ENCODE assay signal across 9 mouse cellular contexts in the genomic region with DNA sequence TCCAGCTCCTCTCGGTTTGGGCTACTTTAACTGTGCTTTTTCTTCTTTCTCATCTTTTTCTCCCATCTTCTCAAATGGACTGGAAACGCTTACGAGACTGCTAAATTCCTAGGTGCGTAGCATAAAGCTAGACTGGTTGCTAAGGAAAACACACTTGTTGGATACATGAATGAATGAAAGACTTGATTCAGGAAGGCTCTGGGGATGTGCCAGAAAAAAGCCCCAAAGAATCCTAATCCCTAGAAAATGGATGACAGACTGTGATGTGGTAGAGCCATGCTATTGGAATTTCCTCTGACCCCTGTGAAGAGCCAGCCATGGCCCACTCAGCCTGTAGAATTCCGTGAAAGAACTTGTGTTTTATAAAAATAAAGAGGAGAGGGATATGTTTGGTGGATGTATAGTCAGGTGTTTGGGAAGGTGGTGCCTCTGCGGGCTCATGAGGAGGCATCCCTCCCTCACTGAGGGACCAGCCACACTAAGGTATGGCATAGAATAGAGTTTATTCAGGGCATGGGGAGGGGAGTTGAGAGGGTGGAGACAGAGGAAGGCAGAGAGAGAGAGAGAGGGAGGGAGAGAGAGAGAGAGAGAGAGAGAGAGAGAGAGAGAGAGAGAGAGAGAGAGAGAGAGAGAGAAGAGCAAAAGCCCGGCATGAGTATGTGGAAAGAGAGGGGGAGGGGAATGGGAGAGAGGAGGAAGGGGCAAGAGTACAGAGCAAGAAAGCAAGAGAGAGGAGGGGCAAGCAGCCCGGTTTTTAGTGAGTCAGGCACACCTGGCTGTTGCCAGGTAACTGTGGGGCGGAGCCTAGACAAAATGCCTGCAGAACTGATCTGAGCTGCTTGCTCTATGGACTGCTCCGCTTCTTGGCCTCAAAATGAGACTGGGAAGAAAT. TPM values are rescaled to one million over a fixed set of nuclear protein-coding genes. Genes with fewer than 3 reads are reported as not detected.
DNase-seq lines count a peak whose midpoint lies in the region; ATAC-seq and TF ChIP-seq lines count a peak whose summit lies in the region.
"Had no signal": no experiment of that assay in that cellular context is flagged by ENCODE, and none has a peak within 500 bp of the region (broad histone marks: within the 10 kb centered on the region; RNA-seq: fewer than 3 reads in every experiment).

No protein-coding gene starts in this region.

- 0 out of 2 replicates have a peak overlapping the region, but pooled peaks have one; percentile 26 for H3K4me2 ChIP-seq in intestine, embryonic 15.5 days (replicated peaks)
- no peak overlapping the region for H3K4me2 ChIP-seq in liver, embryonic 14.5 days (ENCODE audit: low read depth)

- H3K36me3 ChIP-seq in intestine, embryonic 15.5 days: no peaks in the 10 kb centered on the region
- no peaks in the 10 kb centered on the region for H3K36me3 ChIP-seq in liver, embryonic 14.5 days (replicated peaks; ENCODE audit: control insufficient read depth, insufficient read depth, low read depth)

- WGBS in intestine, embryonic 15.5 days: 41% methylated on average over 10 of the region's 10 CpGs
- 58% methylated on average over 10 of the region's 10 CpGs for WGBS in liver, embryonic 14.5 days (ENCODE audit: insufficient replicate concordance)

- peak; percentile 27 for DNase-seq in embryo, embryonic 10.5 days (ENCODE audit: low spot score)
- DNase-seq in embryo, embryonic 10 days (ENCODE audit: low spot score): no peak
- peak; percentile 73 for DNase-seq in Muller cell, postnatal 12 days (ENCODE audit: inconsistent ontology term)
- no peak for DNase-seq in liver, embryonic 14.5 days (ENCODE audit: low read depth in 3 of 3, low spot score in 3 of 3)
- DNase-seq in thymus, postnatal 36 days: no peak
- DNase-seq in gastrocnemius, postnatal 36 days: no peak
- DNase-seq in right cerebral cortex, adult 2 months (ENCODE audit: low spot score in 2 of 2): no peak
- DNase-seq: gastrocnemius, adult 2 months had no signal

- H3K9me3 ChIP-seq in intestine, embryonic 15.5 days: no peaks in the 10 kb centered on the region
- no peaks in the 10 kb centered on the region for H3K9me3 ChIP-seq in liver, embryonic 14.5 days (ENCODE audit: control insufficient read depth, low read length)

- no peak for TF ChIP-seq CTCF in liver, embryonic 14.5 days (IDR thresholded peaks at IDR 0.05; ENCODE audit: low read depth)

- peaks cover 6% of the 10 kb centered on the region; the same call in 1 of the 2 replicates for H3K4me1 ChIP-seq in intestine, embryonic 15.5 days (replicated peaks)
- H3K4me1 ChIP-seq in liver, embryonic 14.5 days (replicated peaks; ENCODE audit: control insufficient read depth in 2 of 2, insufficient read depth in 2 of 2, low read length in 1 of 2): peaks cover 46 to 57% of the 10 kb centered on the region in 2 experiments

- no peak overlapping the region for H3K9ac ChIP-seq in intestine, embryonic 15.5 days
- H3K9ac ChIP-seq in liver, embryonic 14.5 days (replicated peaks): no peak overlapping the region

- peak; percentile 85 for ATAC-seq in intestine, embryonic 15.5 days
- ATAC-seq in liver, embryonic 14.5 days (ENCODE audit: insufficient read depth): no peak

- no peak overlapping the region for H3K4me3 ChIP-seq in intestine, embryonic 15.5 days (replicated peaks)
- no peak overlapping the region for H3K4me3 ChIP-seq in liver, embryonic 14.5 days (ENCODE audit: insufficient read depth in 1 of 2, low read depth in 2 of 2, low read length in 2 of 2)
- H3K4me3 ChIP-seq: gastrocnemius, adult 2 months had no signal

- H3K27ac ChIP-seq in intestine, embryonic 15.5 days: no peak overlapping the region
- peak overlapping the region; percentile 61 for H3K27ac ChIP-seq in liver, embryonic 14.5 days
- H3K27ac ChIP-seq: gastrocnemius, adult 2 months had no signal

- TF ChIP-seq EP300 in liver, embryonic 14.5 days (IDR thresholded peaks at IDR 0.05; ENCODE audit: low read depth): no peak

- no peaks in the 10 kb centered on the region for H3K27me3 ChIP-seq in intestine, embryonic 15.5 days (replicated peaks)
- no peaks in the 10 kb centered on the region for H3K27me3 ChIP-seq in liver, embryonic 14.5 days (ENCODE audit: control insufficient read depth, insufficient read depth, low read length)

- intact Hi-C loops in gastrocnemius, postnatal 36 days (cut with DNase I): no loop called here

RNA-seq across cellular contexts. Expression of a gene that starts 8.2 kb away (rescaled TPM):
- 3.3 and 3.9 TPM in 2 replicates for polyA plus RNA-seq in intestine, embryonic 15.5 days (2015; fragmentation: Nextera tagmentation; extraction: Ambion mirVana)
- 5.2 and 5.9 TPM in 2 replicates for polyA plus RNA-seq in liver, embryonic 14.5 days (2012; rRNA removed)
- 3.5 TPM in 2 replicates for polyA plus RNA-seq in liver, embryonic 14.5 days (2014; fragmentation: Nextera tagmentation; extraction: Ambion mirVana)
- 1 to 10 TPM; 3.1 to 3.3 TPM for total RNA-seq in gastrocnemius, postnatal 36 days (2021)

RNA-seq across cellular contexts. Expression of a gene that starts 15.3 kb away (rescaled TPM):
- polyA plus RNA-seq in intestine, embryonic 15.5 days (2015; fragmentation: Nextera tagmentation; extraction: Ambion mirVana): 148 and 164 TPM in 2 replicates
- 27.5 and 59.5 TPM in 2 replicates for polyA plus RNA-seq in liver, embryonic 14.5 days (2012; rRNA removed)
- polyA plus RNA-seq in liver, embryonic 14.5 days (2014; fragmentation: Nextera tagmentation; extraction: Ambion mirVana): 97.9 and 109 TPM in 2 replicates
- total RNA-seq in gastrocnemius, postnatal 36 days (2021): 10 to 100 TPM; 40.2 to 46.0 TPM

RNA-seq across cellular contexts. Expression of a gene that starts 53.1 kb away (rescaled TPM):
- polyA plus RNA-seq in intestine, embryonic 15.5 days (2015; fragmentation: Nextera tagmentation; extraction: Ambion mirVana): 19.9 and 22.5 TPM in 2 replicates
- 7.3 and 8.3 TPM in 2 replicates for polyA plus RNA-seq in liver, embryonic 14.5 days (2012; rRNA removed)
- polyA plus RNA-seq in liver, embryonic 14.5 days (2014; fragmentation: Nextera tagmentation; extraction: Ambion mirVana): 15.3 and 16.8 TPM in 2 replicates
- total RNA-seq in gastrocnemius, postnatal 36 days (2021): 1 to 10 TPM; 1.3 to 1.4 TPM

RNA-seq across cellular contexts. Expression of a gene that starts 53.5 kb away (rescaled TPM):
- polyA plus RNA-seq in intestine, embryonic 15.5 days (2015; fragmentation: Nextera tagmentation; extraction: Ambion mirVana): 87.5 and 88.0 TPM in 2 replicates
- polyA plus RNA-seq in liver, embryonic 14.5 days (2012; rRNA removed): 16.6 and 21.7 TPM in 2 replicates
- 40.7 and 46.7 TPM in 2 replicates for polyA plus RNA-seq in liver, embryonic 14.5 days (2014; fragmentation: Nextera tagmentation; extraction: Ambion mirVana)
- 100 to 1,000 TPM; 102 to 123 TPM for total RNA-seq in gastrocnemius, postnatal 36 days (2021)

Comparison
In these comparisons a context has a peak if more than half of its experiments do, and no peak if none do; other contexts are left out.
1. DNase-seq: peak in embryo, embryonic 10.5 days (single experiment) and Muller cell, postnatal 12 days (single experiment); none in embryo, embryonic 10 days (single experiment), liver, embryonic 14.5 days (0 of 3), thymus, postnatal 36 days (0 of 2), gastrocnemius, postnatal 36 days (0 of 2) and right cerebral cortex, adult 2 months (0 of 2).